Mouse (Mus musculus) forebrain, embryonic 13.5 days (tissue): Measurements from ENCODE around the gene Tgfbr1. TPM values are rescaled to one million over a fixed set of nuclear protein-coding genes. Genes with fewer than 3 reads are reported as not detected.

Experiments used
- ATAC-seq: fragments of 200-750 bp; cut with Nextera tagmentation; 2 replicates; pipeline ENCODE4 v1.8.0; 2017
- H3K27ac ChIP-seq: fragments of 300-500 bp; sonication (generic); 2 replicates; pipeline ENCODE4 v1.5.1; 2015; ENCODE audit warnings: inconsistent platforms, mild to moderate bottlenecking, moderate library complexity
- H3K27me3 ChIP-seq: fragments of 300-500 bp; sonication (generic); 2 replicates; pipeline ENCODE4 v1.6.1; 2015; ENCODE audit warnings: mild to moderate bottlenecking, inconsistent platforms
- H3K36me3 ChIP-seq: fragments of 300-500 bp; sonication (generic); 2 replicates; pipeline ENCODE4 v1.6.1; 2015; ENCODE audit warnings: mild to moderate bottlenecking, inconsistent platforms; ENCODE audit not compliant: poor library complexity, severe bottlenecking
- H3K4me1 ChIP-seq: fragments of 300-500 bp; sonication (generic); 2 replicates; pipeline ENCODE4 v1.6.1; 2015; ENCODE audit warnings: inconsistent platforms
- H3K4me2 ChIP-seq: fragments of 300-500 bp; sonication (generic); 2 replicates; pipeline ENCODE4 v1.6.1; 2015; ENCODE audit warnings: inconsistent platforms, mild to moderate bottlenecking, moderate library complexity
- H3K4me3 ChIP-seq: fragments of 300-500 bp; sonication (generic); 2 replicates; pipeline ENCODE4 v1.5.1; 2015; ENCODE audit warnings: mild to moderate bottlenecking, inconsistent platforms
- H3K9ac ChIP-seq: fragments of 300-500 bp; sonication (generic); 2 replicates; pipeline ENCODE4 v1.6.1; 2015; ENCODE audit warnings: mild to moderate bottlenecking, inconsistent platforms
- H3K9me3 ChIP-seq: fragments of 300-500 bp; sonication (generic); replicated peaks from 2 replicates; pipeline ENCODE4 v1.6.1; 2016; ENCODE audit warnings: inconsistent platforms
- WGBS: fragments of 180-500 bp; shearing (Covaris S2); methylation state at CpG from one replicate; pipeline ENCODE4 v1.1.7; 2015; 5-methylcytosine and 5-hydroxymethylcytosine counted together
- polyA plus RNA-seq: library from polyadenylated mRNA; unstranded; fragments of >200 nt; fragmentation: Nextera tagmentation; extraction: Ambion mirVana; gene quantifications from 2 replicates; pipeline ENCODE4 v1.2.1, GENCODE M21; 2015

The Tgfbr1 gene
- polyA plus RNA-seq, 1 experiment from 2014 or later: 45.6 TPM

DNA sequence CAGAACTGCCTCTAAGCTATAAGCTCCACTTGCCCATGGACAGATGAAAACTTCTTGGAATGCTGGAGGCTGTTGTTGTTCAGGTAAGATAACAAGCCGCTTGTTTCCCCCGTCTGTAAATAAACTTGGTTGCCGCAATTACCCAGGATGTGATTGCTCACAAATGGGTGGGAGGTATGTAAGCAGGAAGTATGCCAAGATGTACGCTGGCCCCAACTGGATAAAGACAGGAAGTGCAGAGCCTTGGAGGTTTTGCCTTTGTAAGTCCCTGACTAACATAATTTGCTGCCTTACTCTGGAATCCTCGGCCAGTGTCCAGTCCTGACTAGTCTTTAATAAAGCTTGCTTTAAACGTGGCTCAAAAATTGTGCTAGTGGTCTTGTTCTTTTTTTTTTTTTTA is 77.5 kb downstream of the Tgfbr1 start:
- H3K36me3 ChIP-seq: no peaks in the 10 kb centered on the region
- no peak overlapping the region for H3K9ac ChIP-seq
- H3K4me2 ChIP-seq: no peak overlapping the region
- no peaks in the 10 kb centered on the region for H3K4me1 ChIP-seq
- no peak overlapping the region for H3K4me3 ChIP-seq
- H3K9me3 ChIP-seq: no peaks in the 10 kb centered on the region
- H3K27me3 ChIP-seq: peaks cover 18% of the 10 kb centered on the region
- no peak for ATAC-seq
- WGBS: 78% methylated on average over 6 of the region's 6 CpGs
- H3K27ac ChIP-seq: no peak overlapping the region

GRCm38 (mm10) chr4:47431081-47431480 is 78.1 kb downstream of the Tgfbr1 start:
- Histone ChIP-seq H3K27me3 (peaks cover 14% of the 10 kb centered on the region), H3K9ac (no peak overlapping the region), H3K9me3 (no peaks in the 10 kb centered on the region), H3K27ac (no peak overlapping the region), H3K4me3 (no peak overlapping the region), H3K36me3 (no peaks in the 10 kb centered on the region), H3K4me2 (no peak overlapping the region), H3K4me1 (no peaks in the 10 kb centered on the region)
- no peak for ATAC-seq
- WGBS: 85% methylated on average over 5 of the region's 5 CpGs

GRCm38 (mm10) chr4:47432766-47433165 is 79.7 kb downstream of the Tgfbr1 start:
- no peaks in the 10 kb centered on the region for H3K9me3 ChIP-seq

DNA sequence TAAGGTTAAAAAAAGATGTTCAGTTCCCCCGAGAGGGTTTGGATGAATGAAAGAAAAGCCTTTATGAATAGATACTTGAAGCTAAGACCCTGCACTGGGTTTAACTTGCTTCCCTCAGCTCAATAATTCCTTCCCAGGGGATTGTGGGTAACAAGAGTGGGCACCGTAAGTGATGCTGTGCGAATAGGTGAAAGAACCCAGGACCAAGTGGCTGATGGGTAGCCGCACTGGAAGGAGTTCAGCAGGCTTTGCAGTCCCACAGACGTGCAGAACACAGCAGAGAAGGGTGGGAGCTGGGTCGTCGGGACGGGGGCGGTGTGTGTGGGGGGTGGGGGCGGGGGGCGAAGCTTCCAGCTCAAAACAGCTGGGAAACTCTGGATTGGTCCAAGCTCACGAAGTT is 82.1 kb downstream of the Tgfbr1 start:
- Histone ChIP-seq H3K36me3 (no peaks in the 10 kb centered on the region), H3K9me3 (no peaks in the 10 kb centered on the region)
- 74% methylated on average over 12 of the region's 12 CpGs for WGBS

More at GRCm38 (mm10) chr4:47432766-47433165, 79.7 kb downstream of the Tgfbr1 start:
- H3K9ac ChIP-seq: no peak overlapping the region
- H3K36me3 ChIP-seq: no peaks in the 10 kb centered on the region
- peaks cover 17% of the 10 kb centered on the region; the same call in 1 of the 2 replicates for H3K27me3 ChIP-seq
- ATAC-seq: no peak
- H3K27ac ChIP-seq: no peak overlapping the region
- H3K4me3 ChIP-seq: no peak overlapping the region
- no peak overlapping the region for H3K4me2 ChIP-seq
- WGBS: 92% methylated on average over 7 of the region's 7 CpGs
- H3K4me1 ChIP-seq: peaks cover 5% of the 10 kb centered on the region; the same call in 1 of the 2 replicates

GRCm38 (mm10) chr4:47435566-47436360 is 82.7 kb downstream of the Tgfbr1 start:
- peaks cover 5% of the 10 kb centered on the region; the same call in 1 of the 2 replicates for H3K4me1 ChIP-seq
- no peak for ATAC-seq
- H3K4me2 ChIP-seq: no peak overlapping the region
- no peaks in the 10 kb centered on the region for H3K9me3 ChIP-seq
- H3K4me3 ChIP-seq: no peak overlapping the region
- no peak overlapping the region for H3K27ac ChIP-seq
- WGBS: 83% methylated on average over 28 of the region's 28 CpGs
- H3K27me3 ChIP-seq: peaks cover 12% of the 10 kb centered on the region; the same call in 1 of the 2 replicates
- H3K36me3 ChIP-seq: no peaks in the 10 kb centered on the region
- no peak overlapping the region for H3K9ac ChIP-seq

More for the DNA sequence above, 82.1 kb downstream of the Tgfbr1 start:
- Histone ChIP-seq H3K27ac (no peak overlapping the region), H3K4me1 (peaks cover 5% of the 10 kb centered on the region; the same call in 1 of the 2 replicates), H3K4me3 (no peak overlapping the region), H3K27me3 (peaks cover 12% of the 10 kb centered on the region; the same call in 1 of the 2 replicates), H3K4me2 (no peak overlapping the region), H3K9ac (no peak overlapping the region)
- ATAC-seq: no peak

DNA sequence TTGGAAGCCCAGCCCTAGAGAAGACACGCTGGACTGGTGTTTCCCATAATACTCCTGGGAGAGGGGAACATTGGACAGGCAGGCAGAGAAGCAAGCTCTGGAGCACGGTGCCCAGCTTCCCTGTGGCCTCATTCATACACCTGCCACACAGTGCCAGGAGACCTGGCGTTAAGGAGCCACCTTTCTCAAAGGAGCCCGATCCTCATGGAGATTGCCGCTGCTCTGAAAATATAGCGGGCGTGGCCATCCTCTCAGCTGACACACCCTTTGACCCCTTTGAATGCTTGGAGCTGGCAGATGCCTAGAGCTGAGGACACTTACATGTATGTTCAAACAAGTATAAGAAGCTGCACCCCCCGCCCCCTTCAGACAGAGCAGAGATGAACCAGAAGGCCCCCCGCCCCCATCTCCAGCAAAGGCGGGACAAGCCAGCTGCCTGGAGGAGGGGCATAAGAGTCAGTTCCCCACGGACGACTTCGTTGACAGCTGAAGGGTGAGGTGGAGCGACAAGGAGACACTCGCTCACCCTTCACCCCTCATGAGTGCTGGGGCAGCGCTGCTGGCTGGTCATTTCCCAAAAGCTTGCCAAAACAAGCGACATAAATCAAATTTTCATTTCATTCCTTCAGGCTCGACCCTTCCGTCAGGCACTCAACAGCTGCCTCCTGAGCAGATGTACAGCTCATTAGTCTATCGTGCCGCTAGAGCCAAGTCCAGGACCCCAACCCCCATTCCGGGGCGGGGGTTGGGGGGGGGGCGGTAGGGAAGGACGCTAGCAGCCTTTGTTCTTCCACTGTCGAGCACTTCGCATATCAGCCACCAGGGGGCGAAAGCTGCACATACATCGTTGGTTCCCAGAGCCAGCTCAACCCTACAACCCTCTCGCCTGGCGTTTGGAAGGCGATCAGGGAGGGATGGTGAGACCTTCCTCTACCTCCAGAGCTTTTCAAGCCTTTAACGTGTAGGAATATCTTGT is 84.6 kb downstream of the Tgfbr1 start:
- peak; percentile 92 for ATAC-seq
- Histone ChIP-seq H3K9ac (peak overlapping the region; percentile 76), H3K27ac (peak overlapping the region; percentile 73), H3K27me3 (peaks cover 9% of the 10 kb centered on the region; the same call in 1 of the 2 replicates), H3K36me3 (no peaks in the 10 kb centered on the region), H3K9me3 (no peaks in the 10 kb centered on the region), H3K4me1 (peaks cover 5% of the 10 kb centered on the region; the same call in 1 of the 2 replicates), H3K4me3 (peak overlapping the region; percentile 54), H3K4me2 (peak overlapping the region; percentile 90)
- under 1% methylated on average over 33 of the region's 33 CpGs for WGBS

DNA sequence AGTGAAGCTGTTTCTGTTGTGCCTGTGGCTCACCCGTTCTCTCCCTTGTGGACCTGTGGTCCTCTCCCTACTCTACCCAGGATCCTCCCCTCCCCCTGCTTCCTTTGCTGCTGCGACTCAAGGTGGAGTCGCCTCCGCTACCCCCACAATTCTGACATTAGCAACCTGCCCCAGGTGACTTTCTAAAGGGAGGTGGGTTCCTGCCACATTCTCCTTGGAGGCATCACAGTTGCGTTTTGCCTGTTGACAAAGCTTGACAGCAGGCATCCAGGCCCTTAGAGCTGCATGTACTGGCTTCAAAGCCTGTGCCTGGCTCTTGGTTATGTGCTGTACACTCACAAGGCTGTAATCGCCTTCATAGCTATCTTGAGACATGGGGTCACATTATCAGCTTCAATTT is 85.9 kb downstream of the Tgfbr1 start:
- no peak overlapping the region for H3K27ac ChIP-seq
- H3K36me3 ChIP-seq: no peaks in the 10 kb centered on the region
- 84% methylated on average over 6 of the region's 6 CpGs for WGBS
- no peak overlapping the region for H3K9ac ChIP-seq
- peaks cover 9% of the 10 kb centered on the region; the same call in 1 of the 2 replicates for H3K27me3 ChIP-seq
- H3K4me1 ChIP-seq: peaks cover 5% of the 10 kb centered on the region; the same call in 1 of the 2 replicates
- no peak overlapping the region for H3K4me3 ChIP-seq
- no peak overlapping the region for H3K4me2 ChIP-seq
- H3K9me3 ChIP-seq: no peaks in the 10 kb centered on the region
- ATAC-seq: no peak

- ATAC-seq: no peak
- H3K9me3 ChIP-seq: no peaks in the 10 kb centered on the region
- 91% methylated on average over 11 of the region's 11 CpGs for WGBS
Measured at GRCm38 (mm10) chr4:47440951-47441350, 87.9 kb downstream of the Tgfbr1 start.

DNA sequence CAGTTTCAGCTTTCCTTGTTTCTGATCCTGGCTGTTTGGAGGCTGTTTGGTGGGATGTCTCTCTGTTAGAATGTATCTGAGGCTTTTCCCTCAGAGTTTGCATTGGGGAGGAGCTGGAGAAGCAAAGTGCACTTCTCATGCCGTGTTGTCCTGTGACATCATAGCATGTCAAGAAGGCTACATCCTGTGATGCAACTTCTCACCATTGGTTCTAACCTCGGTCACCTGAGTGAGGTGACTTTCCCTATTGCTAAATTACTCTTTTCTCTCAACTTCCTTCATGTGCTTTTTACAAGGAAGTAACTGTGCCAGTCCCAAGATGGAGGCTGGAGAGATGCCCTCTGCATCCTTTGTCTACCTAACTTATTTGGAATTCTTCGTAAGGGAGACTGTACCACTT is 95.5 kb downstream of the Tgfbr1 start:
- no peak for ATAC-seq
- 84% methylated on average over 3 of the region's 3 CpGs for WGBS
- no peak overlapping the region for H3K27ac ChIP-seq
- H3K4me2 ChIP-seq: no peak overlapping the region
- H3K4me1 ChIP-seq: peaks cover 8% of the 10 kb centered on the region; the same call in 1 of the 2 replicates
- H3K36me3 ChIP-seq: no peaks in the 10 kb centered on the region
- H3K9me3 ChIP-seq: no peaks in the 10 kb centered on the region
- H3K27me3 ChIP-seq: no peaks in the 10 kb centered on the region
- H3K4me3 ChIP-seq: no peak overlapping the region
- no peak overlapping the region for H3K9ac ChIP-seq

More at GRCm38 (mm10) chr4:47440951-47441350, 87.9 kb downstream of the Tgfbr1 start:
- Histone ChIP-seq H3K4me3 (no peak overlapping the region), H3K27ac (no peak overlapping the region), H3K4me1 (peaks cover 5% of the 10 kb centered on the region; the same call in 1 of the 2 replicates), H3K4me2 (no peak overlapping the region), H3K27me3 (peaks cover 9% of the 10 kb centered on the region; the same call in 1 of the 2 replicates), H3K9ac (no peak overlapping the region), H3K36me3 (no peaks in the 10 kb centered on the region)

- Histone ChIP-seq H3K9ac (no peak overlapping the region), H3K36me3 (no peaks in the 10 kb centered on the region), H3K27me3 (no peaks in the 10 kb centered on the region), H3K4me2 (no peak overlapping the region), H3K4me3 (no peak overlapping the region), H3K27ac (no peak overlapping the region), H3K9me3 (no peaks in the 10 kb centered on the region), H3K4me1 (peaks cover 8% of the 10 kb centered on the region; the same call in 1 of the 2 replicates)
- ATAC-seq: no peak
- WGBS: 60% methylated on average over 5 of the region's 5 CpGs
Measured at GRCm38 (mm10) chr4:47449116-47449515, 96.1 kb downstream of the Tgfbr1 start.

DNA sequence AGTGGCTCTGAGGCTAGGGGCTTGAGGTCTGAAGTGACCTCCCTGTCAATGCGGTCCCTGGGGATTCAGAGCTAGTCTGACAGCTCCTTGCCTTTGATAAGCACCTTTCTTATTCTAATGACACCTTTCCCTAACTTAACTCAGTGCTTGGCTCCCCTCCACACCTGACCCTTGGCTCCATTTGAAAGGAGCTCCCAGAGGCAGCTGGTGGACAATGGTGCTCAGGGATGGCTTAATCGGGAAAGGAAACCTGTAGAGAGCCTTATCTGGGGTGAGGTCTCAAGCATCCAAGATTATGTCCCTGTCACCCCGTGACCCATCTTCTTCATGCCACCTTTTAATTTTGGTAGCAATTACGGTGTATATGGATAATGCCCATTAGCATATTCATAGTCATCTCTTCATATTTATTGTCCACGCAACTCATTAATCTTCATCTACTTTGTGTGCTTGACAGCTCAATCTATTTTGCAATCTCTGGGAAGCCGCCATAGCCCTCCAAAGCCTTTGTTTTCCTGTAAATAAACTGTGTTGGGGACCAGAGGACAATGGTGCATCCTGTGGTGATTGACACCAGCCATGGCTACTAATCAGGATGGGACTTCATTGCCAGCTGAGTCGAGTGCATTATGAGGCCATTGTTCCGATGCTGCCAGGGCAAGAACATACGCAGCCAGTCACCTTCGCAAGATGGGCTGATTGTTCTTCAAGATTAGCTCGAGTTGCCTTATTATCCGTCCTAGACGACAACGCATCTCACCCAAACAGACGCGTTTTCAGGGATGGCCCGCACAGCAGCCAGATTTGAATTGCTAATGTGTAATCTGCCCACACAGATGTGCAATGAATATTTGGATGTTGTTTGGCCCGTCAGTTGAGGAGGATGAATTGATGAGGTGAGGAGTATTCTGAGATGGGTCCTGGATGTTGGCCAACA is 96.8 kb downstream of the Tgfbr1 start:
- Histone ChIP-seq H3K36me3 (no peaks in the 10 kb centered on the region), H3K9me3 (no peaks in the 10 kb centered on the region), H3K9ac (no peak overlapping the region), H3K27ac (no peak overlapping the region), H3K4me1 (peaks cover 8% of the 10 kb centered on the region; the same call in 1 of the 2 replicates), H3K4me2 (peak overlapping the region; percentile 11; the same call in 1 of the 2 replicates), H3K27me3 (no peaks in the 10 kb centered on the region), H3K4me3 (no peak overlapping the region)
- no peak for ATAC-seq
- WGBS: 13% methylated on average over 18 of the region's 18 CpGs
